Mouse (Mus musculus) embryonic fibroblast, embryonic 13.5 days (primary cell): ENCODE data around the gene Mdga1.

ENCODE experiments used
- CTCF ChIP-seq: IDR thresholded peaks from 2 replicates; pipeline ENCODE4 v1.5.1; 2011; ENCODE audit warnings: mild to moderate bottlenecking, control low read depth, low read length, moderate library complexity, borderline replicate concordance; ENCODE audit not compliant: insufficient read depth
- POLR2A ChIP-seq: IDR thresholded peaks from 2 replicates; pipeline ENCODE4 v1.6.1; 2011; ENCODE audit warnings: low read depth, mild to moderate bottlenecking, control low read depth, low read length, moderate library complexity

GRCm38 (mm10) chr17:29843419-29844162, 126.3 kb downstream of the Mdga1 start:
- TF ChIP-seq CTCF (no peak), POLR2A (no peak)
